Mouse (Mus musculus) 416B (cell line): ENCODE data around the gene Ikzf1.

ENCODE experiments used
- DNase-seq: peaks from one replicate; pipeline ENCODE4 v3.0.0; 2011; ENCODE audit warnings: low read depth

Gene Ikzf1

DNA sequence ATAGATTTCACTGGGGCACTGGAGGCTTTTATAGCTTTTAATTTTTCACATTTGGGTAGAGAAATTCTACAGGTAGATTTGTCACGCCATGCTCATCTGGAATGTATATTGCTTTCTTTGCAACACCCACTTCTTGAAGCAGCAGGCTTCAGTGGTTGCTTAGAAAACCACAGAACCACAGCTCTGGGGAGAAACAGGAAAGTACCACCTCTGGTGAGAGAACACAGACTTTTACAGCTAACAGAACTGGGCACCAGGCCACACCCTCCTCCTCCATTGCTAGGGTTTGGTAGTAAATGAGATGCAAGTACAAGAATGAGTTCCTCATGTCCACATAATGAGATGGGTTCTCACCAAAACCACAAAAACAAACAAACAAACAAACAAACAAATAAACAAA is 81.3 kb downstream of the Ikzf1 start:
- DNase-seq: peak; percentile 92

- DNase-seq: no peak
Observed at GRCm38 (mm10) chr11:11766736-11767135, 81.9 kb downstream of the Ikzf1 start.

GRCm38 (mm10) chr11:11768057-11768456 is 83.3 kb downstream of the Ikzf1 start:
- DNase-seq: no peak

GRCm38 (mm10) chr11:11769281-11769680 is 84.5 kb downstream of the Ikzf1 start:
- no peak for DNase-seq

- DNase-seq: no peak
Observed at GRCm38 (mm10) chr11:11770691-11771090, 85.9 kb downstream of the Ikzf1 start.

DNA sequence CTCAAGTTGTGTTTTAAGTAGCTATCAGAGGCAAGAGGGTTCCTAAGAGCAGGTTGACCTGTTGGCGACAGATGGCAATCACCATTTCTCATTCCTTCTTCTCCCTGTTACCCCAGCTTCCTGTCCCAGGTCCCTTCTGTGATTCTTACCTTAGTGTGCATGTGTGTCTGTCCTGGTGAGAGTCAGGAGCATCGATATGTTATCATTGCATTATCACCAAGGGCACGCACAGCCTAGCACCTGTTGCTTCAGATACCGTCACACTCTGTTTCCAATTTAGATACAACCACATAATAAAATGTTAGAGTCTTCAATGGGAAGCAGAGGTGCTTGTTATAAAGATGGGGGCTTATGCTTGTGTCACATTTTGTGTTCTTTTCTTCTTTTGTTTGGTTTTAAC is 87.4 kb downstream of the Ikzf1 start:
- DNase-seq: no peak

GRCm38 (mm10) chr11:11774384-11774783 is 89.6 kb downstream of the Ikzf1 start:
- DNase-seq: no peak

DNA sequence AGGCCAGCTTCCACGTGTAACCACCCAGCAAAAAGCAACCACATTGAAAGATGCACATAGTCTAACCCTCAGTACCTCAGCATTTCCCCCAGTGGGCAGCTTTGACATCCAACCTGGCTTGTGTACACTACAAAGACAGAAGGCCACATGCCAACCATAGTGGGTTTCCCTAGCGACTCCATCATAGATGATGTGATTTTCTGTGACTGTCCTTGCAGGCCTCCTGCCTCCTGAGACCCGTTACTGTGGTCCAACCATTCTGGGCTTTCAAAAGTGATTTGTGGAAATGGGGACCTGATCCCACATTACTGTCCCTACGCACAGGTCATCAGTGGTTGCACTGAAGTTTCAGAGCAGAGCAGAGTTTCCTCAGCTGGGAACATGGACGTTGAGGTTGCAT is 90.1 kb downstream of the Ikzf1 start:
- DNase-seq: no peak

DNA sequence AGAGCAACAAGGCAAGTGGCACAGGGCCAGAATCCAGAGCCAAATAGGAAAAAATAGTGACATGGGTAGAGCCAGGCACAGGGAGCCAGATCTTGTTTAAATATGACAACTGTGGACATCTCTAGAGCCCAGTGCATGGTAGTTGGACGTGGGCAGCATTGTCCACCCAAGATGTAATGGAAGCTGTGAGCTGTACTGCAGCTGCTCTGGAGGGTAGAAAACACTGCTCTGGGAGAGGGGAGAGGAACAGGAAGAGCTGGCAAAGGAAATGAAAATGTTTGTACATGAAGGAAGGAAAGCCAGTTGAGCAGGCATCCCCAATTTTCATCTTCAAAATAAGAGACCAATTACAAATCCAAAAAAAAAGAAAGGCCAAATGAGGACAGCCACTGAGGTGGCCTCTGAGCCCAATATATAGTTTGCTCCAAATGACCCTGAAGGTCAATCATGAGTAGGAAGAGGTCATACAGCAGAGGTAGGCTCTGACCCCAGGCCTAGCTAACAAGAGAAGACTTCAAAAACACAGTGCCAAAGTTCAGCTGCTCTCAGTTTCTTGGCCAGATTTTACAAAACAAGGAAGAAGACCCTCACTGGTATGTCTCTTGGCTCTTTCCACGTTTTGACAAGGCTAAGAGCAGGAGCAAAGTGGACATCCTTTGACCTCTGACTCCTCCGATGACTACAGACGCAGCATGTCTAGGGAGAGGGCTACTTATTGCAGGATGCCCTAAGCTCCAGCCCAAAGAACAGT is 91.4 kb downstream of the Ikzf1 start:
- no peak for DNase-seq

- no peak for DNase-seq
Observed at GRCm38 (mm10) chr11:11776822-11777174, 92.0 kb downstream of the Ikzf1 start.

DNA sequence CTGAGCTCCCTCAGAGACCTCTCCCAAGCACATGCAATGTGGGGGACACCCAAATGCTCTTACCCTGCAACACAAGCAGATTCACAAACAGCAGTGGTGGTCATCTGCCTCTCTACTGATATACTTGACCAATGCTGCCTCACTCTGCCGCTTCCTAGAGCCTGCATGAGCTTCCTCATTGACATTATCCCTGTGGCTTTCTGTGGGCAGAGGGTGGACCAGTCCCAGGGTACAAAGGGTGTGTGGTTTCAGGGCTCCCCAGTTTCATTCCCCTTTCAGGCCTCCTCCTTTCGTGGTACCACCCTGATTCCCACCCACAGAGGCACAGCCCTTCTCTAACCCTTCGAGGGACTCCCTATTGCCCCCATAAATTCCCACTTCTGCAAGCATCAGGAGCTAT is 92.4 kb downstream of the Ikzf1 start:
- DNase-seq: no peak

DNA sequence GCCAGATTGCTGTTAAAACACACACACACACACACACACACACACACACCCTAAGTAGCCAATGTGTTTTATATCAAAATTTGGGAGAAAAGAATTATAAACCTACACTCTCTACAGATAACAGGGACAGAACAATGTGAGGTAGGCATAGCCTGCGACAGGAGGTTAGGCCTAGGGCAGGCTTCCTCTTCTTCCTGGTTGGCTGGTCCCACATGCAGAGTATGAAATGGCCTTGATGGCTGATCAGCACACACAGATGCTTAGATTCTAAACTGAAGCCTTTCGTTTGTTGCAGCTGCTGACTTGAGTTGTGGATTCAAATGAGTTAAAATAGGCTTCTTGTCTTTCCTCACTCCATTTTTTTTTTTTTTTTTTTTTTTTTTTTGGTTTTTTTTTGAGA is 93.0 kb downstream of the Ikzf1 start:
- no peak for DNase-seq

- DNase-seq: no peak
Observed at GRCm38 (mm10) chr11:11778345-11778744, 93.5 kb downstream of the Ikzf1 start.

DNA sequence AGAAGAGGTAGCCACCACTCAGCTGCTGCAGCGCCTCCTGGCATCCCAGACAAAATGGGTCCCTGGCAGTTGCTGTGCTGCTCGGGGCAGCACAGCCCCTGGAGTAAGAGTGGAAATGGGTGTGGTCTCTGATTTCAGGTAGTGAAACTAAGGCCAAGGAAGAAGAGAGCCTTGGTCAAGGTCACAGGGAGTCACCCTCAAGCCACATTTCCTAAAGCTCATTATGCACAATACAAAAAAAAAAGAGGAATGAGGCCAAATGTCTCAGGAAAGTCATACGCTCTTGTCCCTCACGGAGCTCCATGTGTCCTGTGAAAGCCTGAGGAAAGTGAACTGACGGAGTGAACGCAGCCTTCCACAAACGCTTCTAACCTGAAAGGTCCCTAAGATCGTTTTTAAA is 96.9 kb downstream of the Ikzf1 start:
- DNase-seq: no peak

DNA sequence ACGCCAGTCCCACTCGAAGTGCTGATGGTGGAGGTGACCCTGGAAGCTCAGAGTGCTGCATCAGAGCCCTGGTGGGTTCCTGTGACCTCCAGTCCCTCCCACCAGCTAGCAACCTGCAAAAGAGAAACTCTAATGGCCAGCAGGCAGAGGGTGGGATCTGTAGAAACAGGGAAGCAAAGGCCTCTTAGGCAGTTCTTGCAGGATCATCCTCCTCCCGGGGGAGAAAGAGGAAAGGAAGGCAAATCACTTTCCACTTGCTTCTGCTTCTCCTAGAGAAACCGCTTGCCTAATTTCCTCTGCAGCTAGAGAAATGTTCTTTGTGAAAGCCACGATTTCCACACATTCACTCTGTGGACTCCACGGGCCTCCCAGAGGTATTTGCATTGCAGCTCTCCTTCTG is 100.7 kb downstream of the Ikzf1 start:
- peak; percentile 42 for DNase-seq

GRCm38 (mm10) chr11:11788521-11788974 is 103.7 kb downstream of the Ikzf1 start:
- DNase-seq: peak; percentile 94

DNA sequence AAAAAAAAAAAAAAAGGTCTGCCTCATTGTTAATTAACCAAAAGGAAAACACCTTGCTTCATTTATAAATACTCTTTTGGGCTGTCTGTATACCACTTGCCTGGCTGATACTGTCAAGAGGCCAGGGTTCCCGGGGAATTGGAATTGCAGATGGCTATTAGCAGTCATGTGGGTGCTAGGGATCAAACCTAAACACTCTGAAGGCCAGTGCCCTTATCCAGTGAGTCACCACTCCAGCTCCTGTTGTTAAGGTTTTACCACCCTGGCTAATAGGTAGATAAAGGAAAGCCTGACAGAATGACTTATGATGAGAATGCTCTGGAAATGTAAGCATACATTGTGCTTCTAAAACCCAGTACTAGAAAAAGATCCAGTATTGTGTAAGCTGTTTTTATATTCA is 109.8 kb downstream of the Ikzf1 start:
- no peak for DNase-seq

DNA sequence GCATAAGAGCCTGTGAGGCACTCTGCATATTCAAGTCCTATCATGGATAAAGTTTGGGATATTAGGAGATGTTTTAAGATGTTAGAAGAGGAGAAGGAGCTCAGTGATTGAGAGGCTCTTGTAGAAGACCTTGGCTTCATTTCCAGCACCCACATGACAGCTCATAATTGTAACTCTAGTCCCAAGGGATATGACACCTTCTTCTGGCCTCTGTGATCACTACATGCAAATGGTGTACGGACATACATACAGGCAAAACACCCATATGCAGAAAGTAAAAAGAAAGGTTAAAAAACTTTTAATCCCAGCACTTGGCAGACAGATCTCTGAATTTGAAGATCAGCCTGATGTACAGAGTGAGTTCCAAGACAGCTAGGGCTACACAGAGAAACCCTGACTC is 113.9 kb downstream of the Ikzf1 start:
- no peak for DNase-seq

GRCm38 (mm10) chr11:11800304-11800703 is 115.5 kb downstream of the Ikzf1 start:
- DNase-seq: no peak

DNA sequence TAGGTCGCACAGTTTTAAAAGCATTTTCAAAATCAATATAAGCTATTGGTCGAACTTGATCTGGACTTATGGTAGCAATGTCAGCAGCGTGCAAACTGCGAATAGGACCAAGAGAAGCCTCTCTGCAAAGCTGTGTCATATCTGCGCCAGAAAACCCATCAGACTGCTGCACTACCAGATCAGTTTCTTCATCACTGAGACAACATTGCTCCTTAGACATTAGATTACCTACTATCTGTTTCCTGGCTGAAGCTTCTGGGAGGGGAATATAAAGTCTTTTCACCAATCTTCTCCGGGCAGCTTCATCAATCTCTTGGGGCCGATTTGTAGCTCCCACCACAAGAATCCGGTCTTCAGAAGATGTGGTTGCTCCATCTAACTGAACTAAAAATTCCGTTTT is 116.3 kb downstream of the Ikzf1 start:
- no peak for DNase-seq

- no peak for DNase-seq
Observed at GRCm38 (mm10) chr11:11804421-11804820, 119.6 kb downstream of the Ikzf1 start.

DNA sequence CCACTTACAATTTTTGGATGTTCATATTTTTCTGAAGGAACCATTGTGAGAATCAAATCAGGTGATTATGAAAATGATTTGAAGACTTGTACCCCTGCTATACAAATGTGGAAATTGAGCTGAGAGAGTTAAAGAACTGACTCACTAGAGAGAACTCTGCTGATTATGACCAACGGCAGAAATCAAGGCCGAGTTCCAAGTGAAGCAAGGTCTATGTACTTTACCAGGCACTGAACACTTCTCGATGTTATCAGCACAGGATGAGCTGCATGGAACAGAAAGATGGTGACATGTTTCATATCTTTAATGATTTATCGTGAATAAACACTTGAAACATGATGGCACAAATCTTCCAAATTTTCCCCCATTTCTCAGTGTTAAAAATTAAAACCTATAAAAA is 121.1 kb downstream of the Ikzf1 start:
- no peak for DNase-seq

- peak; percentile 45 for DNase-seq
Observed at GRCm38 (mm10) chr11:11808035-11808819, 123.4 kb downstream of the Ikzf1 start.
